ENCODE assay signal across 8 mouse cellular contexts in genomic region chr5:23431070-23431864, GRCm38 (mm10). TPM values are rescaled to one million over a fixed set of nuclear protein-coding genes. Genes with fewer than 3 reads are reported as not detected.
DNase-seq lines count a peak whose midpoint lies in the region; ATAC-seq and TF ChIP-seq lines count a peak whose summit lies in the region.

No protein-coding gene starts in this region.

- DNase-seq in heart, postnatal 0 days (ENCODE audit: low spot score) = no peak
- no peak for DNase-seq in heart, adult 8-10 months (ENCODE audit: low spot score)
- DNase-seq in left cerebral cortex, adult 9 months (ENCODE audit: low spot score in 2 of 2) = no peak
- DNase-seq in kidney, postnatal 4 days = no peak

- H3K9ac ChIP-seq in heart, postnatal 0 days (replicated peaks; ENCODE audit: low read depth, low read length) = peak overlapping the region; percentile 99; the same call in 1 of the 2 replicates
- peak overlapping the region; percentile 45 for H3K9ac ChIP-seq in hindbrain, embryonic 16.5 days (ENCODE audit: low read depth, low read length)
- peak overlapping the region; percentile 68 for H3K9ac ChIP-seq in midbrain, embryonic 16.5 days (ENCODE audit: low read depth, low read length)

- H3K4me3 ChIP-seq in heart, postnatal 0 days (ENCODE audit: low read depth, low read length) = peak overlapping the region; percentile 92
- H3K4me3 ChIP-seq in bone marrow macrophage, adult 2 months (ENCODE audit: insufficient read depth, low read length) = peak overlapping the region; percentile 34
- H3K4me3 ChIP-seq in hindbrain, embryonic 16.5 days (ENCODE audit: low read length) = peak overlapping the region; percentile 42
- peak overlapping the region; percentile 47 for H3K4me3 ChIP-seq in midbrain, embryonic 16.5 days (ENCODE audit: low read depth, low read length)

- peak overlapping the region; percentile 71 for H3K4me2 ChIP-seq in heart, postnatal 0 days (ENCODE audit: low read depth, low read length)
- H3K4me2 ChIP-seq in hindbrain, embryonic 16.5 days (ENCODE audit: low read length) = peak overlapping the region; percentile 84
- H3K4me2 ChIP-seq in midbrain, embryonic 16.5 days (ENCODE audit: low read length) = peak overlapping the region; percentile 87

- no peak for TF ChIP-seq EP300 in heart, postnatal 0 days (IDR thresholded peaks at IDR 0.05; ENCODE audit: low read depth)

- peaks cover 40% of the 10 kb centered on the region for H3K4me1 ChIP-seq in heart, postnatal 0 days (ENCODE audit: control insufficient read depth, insufficient read depth)
- H3K4me1 ChIP-seq in bone marrow macrophage, adult 2 months (ENCODE audit: control insufficient read depth, insufficient read depth, low read length) = peaks cover 13% of the 10 kb centered on the region
- H3K4me1 ChIP-seq in hindbrain, embryonic 16.5 days (ENCODE audit: control insufficient read depth, insufficient read depth, low read depth, low read length) = peaks cover 26% of the 10 kb centered on the region
- H3K4me1 ChIP-seq in midbrain, embryonic 16.5 days (ENCODE audit: control insufficient read depth, insufficient read depth, low read length) = peaks cover 35% of the 10 kb centered on the region

- no peaks in the 10 kb centered on the region for H3K27me3 ChIP-seq in heart, postnatal 0 days (ENCODE audit: control insufficient read depth, insufficient read depth, low read length)
- H3K27me3 ChIP-seq in hindbrain, embryonic 16.5 days (replicated peaks; ENCODE audit: control insufficient read depth, insufficient read depth, low read length) = no peaks in the 10 kb centered on the region
- H3K27me3 ChIP-seq in midbrain, embryonic 16.5 days (ENCODE audit: control insufficient read depth, insufficient read depth, low read depth, low read length) = no peaks in the 10 kb centered on the region

- no peaks in the 10 kb centered on the region for H3K9me3 ChIP-seq in heart, postnatal 0 days (replicated peaks; ENCODE audit: control insufficient read depth, low read length)
- no peaks in the 10 kb centered on the region for H3K9me3 ChIP-seq in hindbrain, embryonic 16.5 days (ENCODE audit: control insufficient read depth, low read length)
- no peaks in the 10 kb centered on the region for H3K9me3 ChIP-seq in midbrain, embryonic 16.5 days (replicated peaks; ENCODE audit: control insufficient read depth, low read length, poor library complexity, severe bottlenecking)

- H3K27ac ChIP-seq in heart, postnatal 0 days (ENCODE audit: low read depth) = peak overlapping the region; percentile 27; the same call in 1 of the 2 replicates
- H3K27ac ChIP-seq in bone marrow macrophage, adult 2 months (ENCODE audit: insufficient read depth, low read depth, low read length) = no peak overlapping the region
- H3K27ac ChIP-seq in hindbrain, embryonic 16.5 days (ENCODE audit: low read depth, low read length) = peak overlapping the region; percentile 14
- H3K27ac ChIP-seq in midbrain, embryonic 16.5 days (ENCODE audit: low read length) = peak overlapping the region; percentile 84

- no peak for ATAC-seq in heart, postnatal 0 days (ENCODE audit: insufficient read depth, low read depth)
- ATAC-seq in hindbrain, embryonic 16.5 days = no peak
- ATAC-seq in midbrain, embryonic 16.5 days = no peak
- ATAC-seq in cerebellum, adult (ENCODE audit: insufficient number of reproducible peaks, low FRiP score, low TSS enrichment) = no peak

- 0 out of 2 replicates have a peak, but pooled peaks cover 4% of the 10 kb centered on the region for H3K36me3 ChIP-seq in heart, postnatal 0 days (replicated peaks; ENCODE audit: control insufficient read depth, insufficient read depth, low read length)
- no peaks in the 10 kb centered on the region for H3K36me3 ChIP-seq in hindbrain, embryonic 16.5 days (ENCODE audit: control insufficient read depth, insufficient read depth, low read length)
- H3K36me3 ChIP-seq in midbrain, embryonic 16.5 days (ENCODE audit: control insufficient read depth, insufficient read depth, low read length) = no peaks in the 10 kb centered on the region

- no peak for TF ChIP-seq POLR2A in bone marrow macrophage, adult 2 months (IDR thresholded peaks at IDR 0.05; ENCODE audit: borderline replicate concordance, low read depth, low read length)

- 2% methylated on average over 10 of the region's 10 CpGs for WGBS in heart, postnatal 0 days
- WGBS in hindbrain, embryonic 16.5 days = 7% methylated on average over 10 of the region's 10 CpGs
- WGBS in midbrain, embryonic 16.5 days = 5% methylated on average over 10 of the region's 10 CpGs

- no peak for TF ChIP-seq CTCF in heart, postnatal 0 days (IDR thresholded peaks at IDR 0.05; ENCODE audit: low read depth)
- no peak for TF ChIP-seq CTCF in bone marrow macrophage, adult 2 months (IDR thresholded peaks at IDR 0.05; ENCODE audit: low read depth, low read length)

RNA-seq across cellular contexts. Expression of gene Kmt2e, which starts 3.0 kb away (rescaled TPM):
- total RNA-seq in heart, postnatal 0 days (2014; rRNA removed; ENCODE audit: low replicate concordance) = 31.4 and 34.5 TPM in 2 replicates
- 55.0 and 55.4 TPM in 2 replicates for polyA plus RNA-seq in heart, postnatal 0 days (2015; fragmentation: Nextera tagmentation; extraction: Ambion mirVana)
- 10 to 100 TPM; 42.1 to 47.6 (median 44.7) TPM for total RNA-seq in heart, adult 8-10 months (2022)
- polyA plus RNA-seq in bone marrow macrophage, adult 2 months (2012; ENCODE audit: insufficient read depth, insufficient read length, missing spikeins) = 60.7 and 70.5 TPM in 2 replicates
- polyA plus RNA-seq in hindbrain, embryonic 16.5 days (2015; fragmentation: Nextera tagmentation; extraction: Ambion mirVana) = 139 and 143 TPM in 2 replicates
- polyA plus RNA-seq in midbrain, embryonic 16.5 days (2015; fragmentation: Nextera tagmentation; extraction: Ambion mirVana) = 162 and 178 TPM in 2 replicates

Comparison
In these comparisons a context has a peak if more than half of its experiments do, and no peak if none do; other contexts are left out.
1. H3K4me3 ChIP-seq: peak in every context shown above with its lines; median percentile 92 in heart, postnatal 0 days; 47 in midbrain, embryonic 16.5 days; 42 in hindbrain, embryonic 16.5 days; 34 in bone marrow macrophage, adult 2 months.
2. H3K9ac ChIP-seq: peak in every context shown above with its lines; median percentile 99 in heart, postnatal 0 days; 68 in midbrain, embryonic 16.5 days; 45 in hindbrain, embryonic 16.5 days.